Mouse (Mus musculus): ENCODE results near the gene Zfp300. TPM values are rescaled to one million over a fixed set of nuclear protein-coding genes. Genes with fewer than 3 reads are reported as not detected.

Gene Zfp300
- 1.2 TPM for polyA plus RNA-seq (2017; shearing (Covaris generic))

GRCm38 (mm10) chrX:21088983-21089866, at the start of gene Zfp300:
Gene Zfp300, minus strand, starts transcription at chrX:21089527.

GRCm38 (mm10) chrX:21115520-21115919, 26.2 kb upstream of the Zfp300 start, which contains the start of gene Ssxa1:
Gene Ssxa1, plus strand, starts transcription at chrX:21115820.

GRCm38 (mm10) chrX:21068106-21068505, 21.2 kb downstream of the Zfp300 start, which contains the start of gene Spaca5:
Gene Spaca5, plus strand, starts transcription at chrX:21068406.

GRCm38 (mm10) chrX:21061866-21062543, 27.3 kb downstream of the Zfp300 start, which contains the start of gene Zfp182:
Gene Zfp182, minus strand, starts transcription at chrX:21062316.

Other genes with a start within 250 kb of the Zfp300 start
- gene Timp1, start 219.4 kb downstream of the Zfp300 start, polyA plus RNA-seq (2017; shearing (Covaris generic)), result 0.62 TPM
- 0.62 TPM for gene Syn1, start 168.5 kb downstream of the Zfp300 start, polyA plus RNA-seq (2017; shearing (Covaris generic))
- gene Cfp, start 158.0 kb downstream of the Zfp300 start, polyA plus RNA-seq (2017; shearing (Covaris generic)), result 1.4 TPM
- gene Elk1, start 138.9 kb downstream of the Zfp300 start, polyA plus RNA-seq (2017; shearing (Covaris generic)), result 6.1 TPM
- 51.5 TPM for gene Uxt, start 127.5 kb downstream of the Zfp300 start, polyA plus RNA-seq (2017; shearing (Covaris generic))
- gene Zfp182, start 27.2 kb downstream of the Zfp300 start, polyA plus RNA-seq (2017; shearing (Covaris generic)), result 12.9 TPM
- not detected for gene Spaca5, start 21.1 kb downstream of the Zfp300 start, polyA plus RNA-seq (2017; shearing (Covaris generic))
- not detected for gene Ssxa1, start 26.3 kb upstream of the Zfp300 start, polyA plus RNA-seq (2017; shearing (Covaris generic))
- not detected for gene Gm21876, start 86.1 kb upstream of the Zfp300 start, polyA plus RNA-seq (2017; shearing (Covaris generic))

Data from effector memory CD4-positive, alpha-beta T cell, adult 7 months (primary cell).